Mouse (Mus musculus) limb, embryonic 14.5 days (tissue): ENCODE data around the gene Mga. TPM values are rescaled to one million over a fixed set of nuclear protein-coding genes. Genes with fewer than 3 reads are reported as not detected.

Experiments
- ATAC-seq: fragments of 200-750 bp; cut with Nextera tagmentation; 2 replicates; pipeline ENCODE4 v1.8.0; 2017; ENCODE audit warnings: low read depth, moderate number of reproducible peaks, moderate TSS enrichment; ENCODE audit not compliant: low FRiP score
- DNase-seq: peaks from one replicate; pipeline ENCODE4 v3.0.0-alpha.2; 2015; ENCODE audit warnings: low spot score
- H3K27ac ChIP-seq: fragments of 300-500 bp; sonication (generic); replicated peaks from 2 replicates; pipeline ENCODE4 v1.5.1; 2014; ENCODE audit warnings: low read depth, mild to moderate bottlenecking, low read length, moderate library complexity, mixed read lengths
- H3K27me3 ChIP-seq: fragments of 300-500 bp; sonication (generic); 2 replicates; pipeline ENCODE4 v1.6.1; 2014; ENCODE audit warnings: low read length, mixed read lengths; ENCODE audit not compliant: control insufficient read depth, insufficient read depth
- H3K36me3 ChIP-seq: fragments of 300-500 bp; sonication (generic); 2 replicates; pipeline ENCODE4 v1.6.1; 2014; ENCODE audit warnings: mild to moderate bottlenecking, low read length, moderate library complexity, mixed read lengths; ENCODE audit not compliant: control insufficient read depth, insufficient read depth
- H3K4me1 ChIP-seq: fragments of 300-500 bp; sonication (generic); 2 replicates; pipeline ENCODE4 v1.6.1; 2014; ENCODE audit warnings: antibody characterized with exemption, low read length, mixed read lengths; ENCODE audit not compliant: control insufficient read depth, insufficient read depth
- H3K4me2 ChIP-seq: fragments of 300-500 bp; sonication (generic); replicated peaks from 2 replicates; pipeline ENCODE4 v1.6.1; 2014; ENCODE audit warnings: low read depth, mild to moderate bottlenecking, low read length, moderate library complexity; ENCODE audit not compliant: severe bottlenecking
- H3K4me3 ChIP-seq: fragments of 300-500 bp; sonication (generic); replicated peaks from 2 replicates; pipeline ENCODE4 v1.5.1; 2014; ENCODE audit warnings: low read length
- H3K9ac ChIP-seq: fragments of 300-500 bp; sonication (generic); 2 replicates; pipeline ENCODE4 v1.6.1; 2014; ENCODE audit warnings: mild to moderate bottlenecking, low read depth, low read length, moderate library complexity; ENCODE audit not compliant: severe bottlenecking
- H3K9me3 ChIP-seq: fragments of 300-500 bp; sonication (generic); 2 replicates; pipeline ENCODE4 v1.6.1; 2016; ENCODE audit warnings: low read length; ENCODE audit not compliant: control insufficient read depth
- POLR2A ChIP-seq: fragments of 200-500 bp; IDR thresholded peaks from 2 replicates; pipeline ENCODE4 v1.8.0; 2012; ENCODE audit warnings: inconsistent platforms, mild to moderate bottlenecking, moderate library complexity, borderline replicate concordance; ENCODE audit not compliant: insufficient read depth, insufficient read length; ENCODE audit errors: extremely low read depth
- WGBS: fragments of 180-500 bp; shearing (Covaris S2); extraction: QIAGEN DNeasy Blood & Tissue Kit; methylation state at CpG from one replicate; pipeline ENCODE4 v1.1.7; 2014; 5-methylcytosine and 5-hydroxymethylcytosine counted together
- microRNA-seq: library from miRNA; unstranded; fragments of <30 nt; microRNA quantifications from one replicate; pipeline ENCODE4, GENCODE M21; 2016
- polyA plus RNA-seq, 2 experiments: library from polyadenylated mRNA; depleted of rRNA in 1 of 2; stranded (reverse) in 1 of 2; unstranded in 1 of 2; fragments of >200 nt; fragmentation: Nextera tagmentation in 1 of 2; extraction: Ambion mirVana in 1 of 2; gene quantifications; 2 replicates each; pipeline versions ENCODE4 v1.2.1 to v1.2.3; 2012 to 2014

Gene Mga
- polyA plus RNA-seq, 2 experiments, result 27.3 to 38.4 TPM

DNA sequence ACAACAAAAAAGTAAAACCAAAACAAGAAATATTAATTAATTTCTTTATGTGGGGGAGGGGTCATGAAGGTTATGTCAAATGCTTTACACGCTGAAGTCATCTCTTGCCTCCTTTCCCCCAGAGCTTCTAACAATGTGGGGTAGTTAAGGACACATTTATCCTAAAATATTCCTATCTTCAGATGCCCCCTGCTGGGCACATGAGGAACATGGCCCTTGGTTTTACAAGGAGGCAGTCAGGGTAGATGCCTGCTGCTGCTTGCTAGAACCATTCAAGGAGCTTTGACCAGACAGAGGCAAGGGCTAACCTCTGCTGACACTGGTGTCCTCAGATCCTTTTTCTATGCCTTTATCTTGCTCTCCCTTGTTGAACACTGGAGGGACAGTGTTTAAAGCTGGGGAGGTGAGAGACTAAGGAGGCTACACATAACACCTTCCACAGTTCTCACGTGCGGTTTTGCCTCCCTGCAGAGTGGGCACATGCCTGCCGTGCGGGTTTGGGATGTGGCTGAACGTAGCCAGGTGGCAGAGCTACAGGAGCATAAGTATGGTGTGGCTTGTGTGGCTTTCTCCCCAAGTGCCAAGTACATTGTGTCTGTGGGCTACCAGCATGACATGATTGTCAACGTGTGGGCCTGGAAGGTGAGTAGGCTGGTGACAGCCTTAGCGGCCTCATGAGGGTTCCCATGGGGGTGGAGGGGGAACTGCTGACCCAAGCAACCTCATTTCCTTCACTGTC is 114.6 kb downstream of the Mga start:
- H3K27me3 ChIP-seq, result no peaks in the 10 kb centered on the region
- ATAC-seq (peak; percentile 65; the same call in 1 of the 2 replicates), DNase-seq (peak; percentile 71)
- 75% methylated on average over 8 of the region's 8 CpGs for WGBS
- TF ChIP-seq POLR2A, result no peak
- H3K4me1 ChIP-seq, result no peaks in the 10 kb centered on the region
- no peak overlapping the region for H3K4me2 ChIP-seq
- no peaks in the 10 kb centered on the region for H3K9me3 ChIP-seq
- no peak overlapping the region for H3K4me3 ChIP-seq
- H3K27ac ChIP-seq, result no peak overlapping the region
- H3K9ac ChIP-seq, result no peak overlapping the region
- peaks cover 35% of the 10 kb centered on the region for H3K36me3 ChIP-seq

DNA sequence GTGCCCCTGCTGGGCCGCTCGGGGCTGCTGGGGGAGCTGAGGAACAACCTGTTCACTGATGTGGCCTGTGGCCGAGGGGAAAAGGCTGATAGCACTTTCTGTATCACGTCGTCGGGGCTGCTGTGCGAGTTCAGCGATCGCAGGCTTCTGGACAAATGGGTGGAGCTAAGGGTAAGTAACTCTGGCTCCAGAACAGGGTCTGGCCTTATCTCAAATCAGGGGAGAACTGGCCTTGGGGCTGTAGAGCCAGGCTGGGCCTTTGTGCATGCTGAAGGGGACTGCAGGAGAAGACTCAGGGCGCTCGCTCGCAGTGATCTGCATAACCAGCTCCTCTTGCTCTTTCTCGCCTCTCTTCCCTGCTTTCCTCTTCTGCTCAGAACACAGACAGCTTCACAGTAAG is 115.9 kb downstream of the Mga start:
- no peaks in the 10 kb centered on the region for H3K27me3 ChIP-seq
- H3K9me3 ChIP-seq, result no peaks in the 10 kb centered on the region
- no peak overlapping the region for H3K27ac ChIP-seq
- no peak for TF ChIP-seq POLR2A
- DNase-seq (no peak), ATAC-seq (no peak)
- WGBS, result 83% methylated on average over 13 of the region's 13 CpGs
- H3K36me3 ChIP-seq, result peaks cover 43% of the 10 kb centered on the region
- H3K4me1 ChIP-seq, result no peaks in the 10 kb centered on the region
- H3K9ac ChIP-seq, result no peak overlapping the region
- no peak overlapping the region for H3K4me2 ChIP-seq
- no peak overlapping the region for H3K4me3 ChIP-seq

DNA sequence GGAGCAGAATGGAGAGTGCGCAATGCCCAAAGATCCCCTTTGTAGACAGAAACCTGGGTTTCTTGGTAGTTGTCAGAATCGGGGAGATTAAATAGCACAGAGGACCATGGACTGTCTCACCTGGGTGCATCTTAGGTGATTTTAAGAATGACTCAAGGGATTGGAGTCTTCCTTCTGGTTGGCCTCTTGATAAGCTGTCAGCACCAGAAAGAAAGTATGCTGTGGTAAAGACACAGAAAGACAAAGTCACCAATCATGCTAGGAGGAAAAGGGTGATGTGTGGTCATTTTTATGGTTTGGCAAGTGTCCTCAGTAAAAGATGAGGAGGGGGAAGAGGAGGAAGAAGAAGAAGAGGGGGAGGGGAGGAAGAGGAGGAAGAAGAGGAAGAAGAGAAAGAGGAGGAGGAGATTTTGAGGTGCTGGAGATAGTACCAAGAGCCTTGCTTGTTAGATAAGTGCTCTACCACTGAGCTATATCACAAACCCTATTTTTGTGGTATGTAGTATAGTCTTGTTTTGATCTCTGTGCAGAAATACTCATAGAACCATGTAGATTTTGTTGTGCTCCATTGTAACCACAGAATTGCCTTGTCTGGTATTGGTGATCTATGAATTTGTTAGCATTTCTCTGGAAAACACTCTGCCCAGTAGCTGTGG is 116.9 kb downstream of the Mga start:
- H3K27me3 ChIP-seq, result no peaks in the 10 kb centered on the region
- 97% methylated on average over 2 of the region's 2 CpGs for WGBS
- H3K4me1 ChIP-seq, result no peaks in the 10 kb centered on the region
- no peak for ATAC-seq
- no peak for TF ChIP-seq POLR2A
- no peak overlapping the region for H3K4me3 ChIP-seq
- H3K27ac ChIP-seq, result no peak overlapping the region
- peaks cover 51% of the 10 kb centered on the region for H3K36me3 ChIP-seq
- DNase-seq, result no peak
- H3K9me3 ChIP-seq, result no peaks in the 10 kb centered on the region
- no peak overlapping the region for H3K4me2 ChIP-seq
- no peak overlapping the region for H3K9ac ChIP-seq

DNA sequence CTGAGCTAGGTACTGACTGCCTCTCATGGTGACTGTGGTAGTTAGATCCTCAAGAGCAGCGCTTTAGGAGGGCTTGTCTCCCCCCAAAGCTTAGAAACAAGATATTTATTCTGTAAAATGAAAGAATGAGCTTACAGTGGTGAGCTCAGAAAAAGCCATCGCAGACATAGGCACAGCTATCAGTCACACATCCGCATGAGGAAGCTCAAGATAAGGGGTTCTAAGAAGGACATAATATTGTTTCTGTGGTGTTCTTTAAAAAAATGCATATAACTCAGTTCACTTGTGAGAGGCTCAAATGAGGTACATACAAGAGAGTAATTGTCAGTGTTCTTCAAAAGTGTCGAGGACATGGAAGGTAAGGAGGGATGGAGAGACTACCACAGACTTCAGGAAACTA is 118.9 kb downstream of the Mga start:
- Histone ChIP-seq H3K36me3 (peaks cover 70% of the 10 kb centered on the region), H3K27ac (no peak overlapping the region), H3K9me3 (no peaks in the 10 kb centered on the region), H3K9ac (no peak overlapping the region), H3K4me2 (no peak overlapping the region), H3K4me3 (no peak overlapping the region), H3K4me1 (no peaks in the 10 kb centered on the region), H3K27me3 (no peaks in the 10 kb centered on the region)
- 91% methylated on average over 4 of the region's 4 CpGs for WGBS
- TF ChIP-seq POLR2A, result no peak
- ATAC-seq (no peak), DNase-seq (no peak)

DNA sequence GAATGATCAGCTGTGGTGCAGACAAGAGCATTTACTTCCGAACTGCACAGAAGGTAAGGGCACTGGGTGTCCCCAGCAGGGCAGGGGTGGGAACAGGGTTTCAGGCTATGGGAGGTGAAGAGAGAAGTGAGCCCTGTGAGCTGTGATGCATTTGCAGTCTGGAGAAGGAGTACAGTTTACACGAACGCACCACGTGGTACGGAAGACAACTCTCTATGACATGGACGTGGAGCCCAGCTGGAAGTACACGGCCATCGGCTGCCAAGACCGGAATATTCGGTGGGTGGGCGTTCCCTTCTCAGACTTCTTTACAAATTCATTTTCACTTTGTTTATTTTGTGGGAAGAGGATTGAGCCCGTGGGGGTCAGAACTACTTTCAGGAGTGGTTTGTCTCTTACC is 120.6 kb downstream of the Mga start:
- DNase-seq (no peak), ATAC-seq (no peak)
- TF ChIP-seq POLR2A, result no peak
- Histone ChIP-seq H3K9ac (no peak overlapping the region), H3K4me3 (no peak overlapping the region), H3K4me1 (no peaks in the 10 kb centered on the region), H3K36me3 (peaks cover 86% of the 10 kb centered on the region), H3K9me3 (no peaks in the 10 kb centered on the region), H3K27me3 (no peaks in the 10 kb centered on the region), H3K4me2 (no peak overlapping the region), H3K27ac (no peak overlapping the region)
- WGBS, result 93% methylated on average over 12 of the region's 12 CpGs

Small RNA genes within 50 kb of the gene (microRNA-seq; reads per million reads assigned to microRNA genes)
- gene Mir7665, result not detected

Other genes with a start within 250 kb of the Mga start
- 14.6 and 18.8 TPM in 2 replicates for gene Ndufaf1, start 234.4 kb upstream of the Mga start, polyA plus RNA-seq (2012; rRNA removed)
- 41.9 and 44.0 TPM in 2 replicates for gene Ndufaf1, start 234.4 kb upstream of the Mga start, polyA plus RNA-seq (2014; fragmentation: Nextera tagmentation; extraction: Ambion mirVana)
- gene Rtf1, start 222.2 kb upstream of the Mga start, polyA plus RNA-seq (2012; rRNA removed), result 30.0 and 32.3 TPM in 2 replicates
- gene Rtf1, start 222.2 kb upstream of the Mga start, polyA plus RNA-seq (2014; fragmentation: Nextera tagmentation; extraction: Ambion mirVana), result 33.2 and 33.7 TPM in 2 replicates
- 0.50 and 0.54 TPM in 2 replicates for gene Itpka, start 154.9 kb upstream of the Mga start, polyA plus RNA-seq (2012; rRNA removed)
- gene Itpka, start 154.9 kb upstream of the Mga start, polyA plus RNA-seq (2014; fragmentation: Nextera tagmentation; extraction: Ambion mirVana), result 0.28 and 0.52 TPM in 2 replicates
- 0.12 and 0.13 TPM in 2 replicates for gene Ltk, start 136.8 kb upstream of the Mga start, polyA plus RNA-seq (2012; rRNA removed)
- 0.10 TPM in 1 of 2 replicates, not detected in the other for gene Ltk, start 136.8 kb upstream of the Mga start, polyA plus RNA-seq (2014; fragmentation: Nextera tagmentation; extraction: Ambion mirVana)
- gene Rpap1, start 109.7 kb upstream of the Mga start, polyA plus RNA-seq (2012; rRNA removed), result 27.7 and 39.8 TPM in 2 replicates
- 22.5 and 27.0 TPM in 2 replicates for gene Rpap1, start 109.7 kb upstream of the Mga start, polyA plus RNA-seq (2014; fragmentation: Nextera tagmentation; extraction: Ambion mirVana)
- 44.2 and 49.9 TPM in 2 replicates for gene Tyro3, start 99.5 kb upstream of the Mga start, polyA plus RNA-seq (2012; rRNA removed)
- gene Tyro3, start 99.5 kb upstream of the Mga start, polyA plus RNA-seq (2014; fragmentation: Nextera tagmentation; extraction: Ambion mirVana), result 28.5 and 31.7 TPM in 2 replicates
- 26.2 and 33.1 TPM in 2 replicates for gene Mapkbp1, start 75.5 kb downstream of the Mga start, polyA plus RNA-seq (2012; rRNA removed)
- gene Mapkbp1, start 75.5 kb downstream of the Mga start, polyA plus RNA-seq (2014; fragmentation: Nextera tagmentation; extraction: Ambion mirVana), result 4.2 and 4.9 TPM in 2 replicates
- 20.2 and 24.9 TPM in 2 replicates for gene Jmjd7, start 130.3 kb downstream of the Mga start, polyA plus RNA-seq (2012; rRNA removed)
- 26.1 and 28.2 TPM in 2 replicates for gene Jmjd7, start 130.3 kb downstream of the Mga start, polyA plus RNA-seq (2014; fragmentation: Nextera tagmentation; extraction: Ambion mirVana)
- 19.5 and 26.1 TPM in 2 replicates for gene Gm28042, start 130.3 kb downstream of the Mga start, polyA plus RNA-seq (2012; rRNA removed)
- 3.0 and 4.6 TPM in 2 replicates for gene Gm28042, start 130.3 kb downstream of the Mga start, polyA plus RNA-seq (2014; fragmentation: Nextera tagmentation; extraction: Ambion mirVana)
- gene Pla2g4b, start 136.2 kb downstream of the Mga start, polyA plus RNA-seq (2012; rRNA removed), result 21.9 and 22.8 TPM in 2 replicates
- gene Pla2g4b, start 136.2 kb downstream of the Mga start, polyA plus RNA-seq (2014; fragmentation: Nextera tagmentation; extraction: Ambion mirVana), result 1.7 and 1.9 TPM in 2 replicates